Mouse (Mus musculus): ENCODE measurements at regions not wholly inside any gene's neighbourhood (a gene's known extent, or its start where the extent isn't known, plus 50 kb on each side); places are given as distances from the start of the nearest gene placed in this dataset.

DNA sequence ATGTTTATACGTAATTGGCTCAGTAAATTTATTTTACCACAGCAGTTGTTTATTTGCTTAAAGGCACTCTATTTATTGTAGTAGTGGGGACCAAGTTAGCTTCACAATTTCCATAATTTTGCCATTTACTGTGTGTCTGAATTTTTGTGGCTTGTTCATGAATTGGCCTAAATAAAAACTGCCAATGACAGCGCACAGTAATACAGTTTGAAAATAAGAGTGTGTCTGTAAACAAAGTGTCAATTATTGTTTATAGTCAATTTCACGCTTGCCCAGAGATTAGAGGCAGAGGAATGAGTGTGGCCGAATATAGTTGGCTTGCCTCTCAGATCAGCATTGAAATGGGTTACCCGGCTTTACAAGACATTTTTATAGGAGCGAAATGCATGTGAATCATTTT lies 73.0 kb upstream of the Nrsn1 start:
- DNase-seq (ENCODE audit: low spot score), result no peak

DNA sequence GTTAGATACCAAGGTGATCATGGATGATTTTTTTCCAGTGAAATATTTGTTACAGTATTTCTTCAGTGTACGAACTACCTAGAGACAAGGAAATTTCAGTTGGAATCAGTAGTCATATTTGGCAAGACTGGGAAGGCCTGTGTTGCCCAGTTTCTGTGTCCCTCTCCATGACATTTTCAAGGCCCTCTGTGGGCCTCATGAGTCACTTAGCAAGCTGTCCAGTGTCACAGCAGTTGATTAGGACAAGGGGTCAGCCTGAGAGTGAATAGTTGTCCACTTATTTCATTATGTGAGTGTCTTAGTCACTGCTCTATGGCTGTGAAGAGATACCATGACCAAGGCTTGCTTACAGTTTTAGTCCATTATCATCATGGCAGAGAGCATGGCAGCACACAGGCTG lies 71.5 kb upstream of the Nrsn1 start:
- no peak for DNase-seq (ENCODE audit: low spot score)

DNA sequence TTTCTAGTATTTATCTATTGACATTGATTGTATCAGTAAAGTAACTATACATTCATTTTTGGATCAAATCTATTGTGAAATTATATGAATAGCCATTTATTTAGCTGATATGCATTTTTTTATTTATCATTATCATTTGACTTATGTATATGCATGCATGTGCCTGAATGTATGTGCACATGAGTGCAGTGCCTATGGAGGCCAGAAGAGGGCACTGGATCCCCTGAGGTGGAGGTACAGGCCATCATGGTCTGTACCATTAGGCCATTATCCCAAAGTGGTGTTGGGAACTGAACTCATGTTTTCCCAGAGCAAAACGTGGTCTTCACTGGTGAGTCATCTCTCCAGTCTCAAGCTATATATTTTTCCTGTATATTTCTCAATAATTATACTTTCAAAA lies 63.5 kb upstream of the Nrsn1 start:
- DNase-seq (ENCODE audit: low spot score), result no peak

Data from heart, adult 8-10 months (tissue).